In genomic region chr17:83764538-83764937, GRCm38 (mm10) we compare ENCODE assay signal across 24 mouse cellular contexts. TPM values are rescaled to one million over a fixed set of nuclear protein-coding genes. Genes with fewer than 3 reads are reported as not detected.
DNase-seq lines count a peak whose midpoint lies in the region; ATAC-seq and TF ChIP-seq lines count a peak whose summit lies in the region.
"Had no signal": no experiment of that assay in that cellular context is flagged by ENCODE, and none has a peak within 500 bp of the region (broad histone marks: within the 10 kb centered on the region; RNA-seq: fewer than 3 reads in every experiment).

No protein-coding gene starts in this region.

- no peak for TF ChIP-seq CTCF in Patski (IDR thresholded peaks at IDR 0.05)

- no peak overlapping the region for H3K4me2 ChIP-seq in midbrain, embryonic 13.5 days (replicated peaks)
- H3K4me2 ChIP-seq in hindbrain, embryonic 13.5 days, result no peak overlapping the region
- H3K4me2 ChIP-seq: forebrain, embryonic 13.5 days; heart, embryonic 11.5 days; hindbrain, embryonic 12.5 days; intestine, embryonic 15.5 days had no signal

- no peaks in the 10 kb centered on the region for H3K9me3 ChIP-seq in midbrain, embryonic 13.5 days
- H3K9me3 ChIP-seq in hindbrain, embryonic 13.5 days, result no peaks in the 10 kb centered on the region
- H3K9me3 ChIP-seq: forebrain, embryonic 10.5 days; forebrain, embryonic 13.5 days; G1E; hindbrain, embryonic 12.5 days; intestine, embryonic 15.5 days had no signal

- POLR2A ChIA-PET in Patski (lab: Charles Lee), result no interaction called here

- DNase-seq in spleen, postnatal 36 days (ENCODE audit: low spot score in 2 of 2), result peak; percentile 40 to 47
- no peak for DNase-seq in spleen, adult 18-20 months
- peak; percentile 17 for DNase-seq in Patski (ENCODE audit: low read depth, low spot score)
- peak; percentile 64 for DNase-seq in splenic B cell, adult 2 months (ENCODE audit: low read depth, low spot score)
- DNase-seq in heart, adult 11 months, result no peak
- DNase-seq: adrenal gland, adult 2 months; adrenal gland, postnatal 14 days; cerebellum, adult 11-12 months; cerebellum, adult 8-10 months; cerebellum, postnatal 10 days; cerebellum, postnatal 36 days; gastrocnemius, adult 2 months; gastrocnemius, postnatal 14 days had no signal

- in situ Hi-C loops in Patski (cut with MboI; ENCODE audit: low pct_unique_long_range_greater_than_20kb), result no loop called here

- H3K9ac ChIP-seq in midbrain, embryonic 13.5 days (replicated peaks), result no peak overlapping the region
- no peak overlapping the region for H3K9ac ChIP-seq in hindbrain, embryonic 13.5 days
- H3K9ac ChIP-seq: forebrain, embryonic 13.5 days; hindbrain, embryonic 12.5 days; intestine, embryonic 15.5 days had no signal

- no peaks in the 10 kb centered on the region for H3K4me1 ChIP-seq in midbrain, embryonic 13.5 days (replicated peaks)
- no peaks in the 10 kb centered on the region for H3K4me1 ChIP-seq in hindbrain, embryonic 13.5 days (replicated peaks)
- H3K4me1 ChIP-seq: forebrain, embryonic 10.5 days; forebrain, embryonic 13.5 days; hindbrain, embryonic 12.5 days; intestine, embryonic 15.5 days had no signal

- no peaks in the 10 kb centered on the region for H3K27me3 ChIP-seq in Patski
- no peaks in the 10 kb centered on the region for H3K27me3 ChIP-seq in splenic B cell, adult 2 months (ENCODE audit: control insufficient read depth, insufficient read depth, low read length, poor library complexity, severe bottlenecking)
- H3K27me3 ChIP-seq in midbrain, embryonic 13.5 days, result no peaks in the 10 kb centered on the region
- no peaks in the 10 kb centered on the region for H3K27me3 ChIP-seq in hindbrain, embryonic 13.5 days
- H3K27me3 ChIP-seq: forebrain, embryonic 13.5 days; hindbrain, embryonic 12.5 days; intestine, embryonic 15.5 days had no signal

- WGBS in midbrain, embryonic 13.5 days, result 91% methylated on average over 4 of the region's 4 CpGs
- WGBS in hindbrain, embryonic 13.5 days, result 82% methylated on average over 4 of the region's 4 CpGs

- CTCF ChIA-PET in Patski (lab: Charles Lee), result no interaction called here

- no peak overlapping the region for H3K4me3 ChIP-seq in midbrain, embryonic 13.5 days (replicated peaks)
- no peak overlapping the region for H3K4me3 ChIP-seq in hindbrain, embryonic 13.5 days
- H3K4me3 ChIP-seq: forebrain, embryonic 10.5 days; forebrain, embryonic 13.5 days; gastrocnemius, adult 2 months; hindbrain, embryonic 12.5 days; intestine, embryonic 15.5 days had no signal

- H3K36me3 ChIP-seq in splenic B cell, adult 2 months (ENCODE audit: control insufficient read depth, insufficient read depth, low read length, poor library complexity, severe bottlenecking), result peaks cover 3% of the 10 kb centered on the region
- H3K36me3 ChIP-seq in midbrain, embryonic 13.5 days, result peaks cover 33% of the 10 kb centered on the region
- peaks cover 37% of the 10 kb centered on the region for H3K36me3 ChIP-seq in hindbrain, embryonic 13.5 days

- no peak for ATAC-seq in Patski
- peak; percentile 69 for ATAC-seq in megakaryocyte, adult 5-6 weeks (ENCODE audit: poor library complexity, severe bottlenecking)
- ATAC-seq in midbrain, embryonic 13.5 days, result no peak
- no peak for ATAC-seq in hindbrain, embryonic 13.5 days (ENCODE audit: low FRiP score)
- ATAC-seq: forebrain, embryonic 13.5 days; forebrain, embryonic 16.5 days; hindbrain, embryonic 16.5 days; intestine, embryonic 15.5 days had no signal

- no peak overlapping the region for H3K27ac ChIP-seq in midbrain, embryonic 13.5 days
- H3K27ac ChIP-seq in hindbrain, embryonic 13.5 days, result no peak overlapping the region
- H3K27ac ChIP-seq: forebrain, embryonic 10.5 days; forebrain, embryonic 13.5 days; gastrocnemius, adult 2 months; hindbrain, embryonic 12.5 days; intestine, embryonic 15.5 days had no signal

RNA-seq across cellular contexts. Expression of gene Mta3, which starts 58.6 kb away (rescaled TPM):
- 50.7 TPM for polyA plus RNA-seq in Patski (2021)
- 79.2 and 84.9 TPM in 2 replicates for total RNA-seq in megakaryocyte, adult 5-6 weeks (2015)
- 65.7 and 74.1 TPM in 2 replicates for total RNA-seq in megakaryocyte, adult 5-6 weeks (2017)
- 26.6 and 28.4 TPM in 2 replicates for polyA plus RNA-seq in midbrain, embryonic 13.5 days (2015; fragmentation: Nextera tagmentation; extraction: Ambion mirVana)
- polyA plus RNA-seq in hindbrain, embryonic 13.5 days (2015; fragmentation: Nextera tagmentation; extraction: Ambion mirVana), result 30.5 and 33.3 TPM in 2 replicates

Comparison
In these comparisons a context has a peak if more than half of its experiments do, and no peak if none do; other contexts are left out.
1. DNase-seq: peak in spleen, postnatal 36 days (2 of 2), Patski (single experiment) and splenic B cell, adult 2 months (single experiment); none in spleen, adult 18-20 months (0 of 2) and heart, adult 11 months (single experiment).